Mouse (Mus musculus): ENCODE measurements at regions not wholly inside any gene's neighbourhood (a gene's known extent, or its start where the extent isn't known, plus 50 kb on each side); places are given as distances from the start of the nearest gene placed in this dataset.

DNA sequence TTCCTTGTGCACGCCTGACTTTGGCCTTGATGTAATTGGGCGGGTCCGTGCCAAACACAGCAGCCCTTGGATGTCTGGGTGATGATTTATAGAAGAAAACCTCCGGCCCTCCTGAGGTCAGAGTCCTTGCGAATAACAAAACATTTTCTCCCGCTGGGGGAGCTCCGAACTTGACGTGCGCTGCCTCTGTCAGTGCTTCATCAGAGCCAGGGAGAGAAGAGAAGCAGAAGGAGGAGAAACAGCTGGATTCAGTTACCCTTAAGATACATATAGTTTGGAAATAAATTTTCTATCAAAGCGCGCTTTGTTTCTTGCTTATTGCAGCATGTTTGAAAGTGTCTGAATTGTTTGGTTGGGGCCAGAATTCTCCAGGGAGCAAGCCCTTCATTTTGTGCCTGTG is 225.2 kb upstream of the Myocd start:
- DNase-seq (ENCODE audit: low spot score), result peak; percentile 57

- DNase-seq (ENCODE audit: low spot score), result no peak
Measured at GRCm38 (mm10) chr11:65490426-65490825, 220.6 kb upstream of the Myocd start.

- no peak for DNase-seq (ENCODE audit: low spot score)
Measured at GRCm38 (mm10) chr11:65475821-65476540, 206.2 kb upstream of the Myocd start.

DNA sequence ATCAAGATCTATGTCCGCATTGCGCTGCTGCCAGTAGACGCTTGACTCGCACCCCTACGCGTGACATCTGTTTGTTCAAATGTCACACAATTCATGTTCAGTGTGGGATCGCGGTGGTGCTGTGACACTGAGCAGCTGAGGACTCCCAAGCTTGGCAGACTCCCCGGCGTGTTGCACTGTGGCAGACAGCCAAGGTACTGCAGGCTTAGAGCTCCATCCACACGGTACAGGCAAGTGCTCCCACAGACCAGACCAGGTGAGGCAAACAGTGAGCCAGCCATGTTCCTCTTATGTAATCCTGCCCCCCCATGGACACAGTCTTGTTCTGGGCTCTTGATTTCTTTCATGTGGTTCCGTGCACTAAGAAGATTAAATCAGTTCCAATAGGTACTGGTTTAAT is 205.5 kb upstream of the Myocd start:
- no peak for DNase-seq (ENCODE audit: low spot score)

DNA sequence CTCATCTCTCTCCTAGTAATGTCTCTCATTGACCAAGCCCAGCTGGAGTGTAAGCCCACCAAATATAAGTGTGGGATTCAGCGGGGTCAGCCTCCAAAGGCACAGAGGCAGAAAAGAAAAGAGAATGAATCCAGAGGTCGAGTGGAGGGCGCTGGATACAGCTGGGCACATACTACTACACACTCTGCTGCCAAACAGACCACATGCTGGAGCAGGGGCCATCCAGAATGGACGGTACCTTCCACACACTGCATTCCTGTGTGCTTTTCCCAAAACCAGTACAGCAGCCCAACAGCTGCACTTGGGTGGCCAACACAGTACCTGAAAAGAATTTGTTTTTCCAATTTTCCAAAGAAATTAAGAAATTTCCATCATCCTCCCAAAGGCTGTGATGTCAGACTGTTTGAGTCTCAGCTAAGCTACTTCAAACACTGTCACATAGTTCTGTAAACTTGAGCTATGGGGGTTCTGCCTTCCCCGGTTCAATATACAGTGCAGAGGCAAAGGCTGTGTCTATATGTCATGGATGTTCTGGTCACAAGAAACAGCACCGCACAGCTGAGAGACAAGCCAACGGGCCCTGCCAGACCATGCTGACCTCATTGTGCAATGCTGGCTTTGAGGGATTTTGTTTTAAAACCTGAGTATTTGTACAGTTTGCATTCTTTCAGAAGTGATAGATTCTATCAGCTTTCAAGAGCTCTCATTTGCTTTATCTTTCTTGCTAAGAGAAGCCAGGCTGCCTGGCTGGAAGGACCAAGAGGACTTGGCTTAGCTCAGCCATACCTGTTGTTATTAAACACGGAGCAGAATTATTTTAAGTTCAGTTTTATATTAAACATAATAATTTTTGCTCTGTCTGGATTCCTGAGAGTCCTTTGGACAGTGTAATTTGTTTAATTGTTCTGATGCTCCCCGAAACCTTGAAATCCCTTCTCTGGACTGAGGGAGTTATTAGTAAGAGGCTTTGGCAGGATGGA is 200.3 kb upstream of the Myocd start:
- DNase-seq (ENCODE audit: low spot score), result no peak

DNA sequence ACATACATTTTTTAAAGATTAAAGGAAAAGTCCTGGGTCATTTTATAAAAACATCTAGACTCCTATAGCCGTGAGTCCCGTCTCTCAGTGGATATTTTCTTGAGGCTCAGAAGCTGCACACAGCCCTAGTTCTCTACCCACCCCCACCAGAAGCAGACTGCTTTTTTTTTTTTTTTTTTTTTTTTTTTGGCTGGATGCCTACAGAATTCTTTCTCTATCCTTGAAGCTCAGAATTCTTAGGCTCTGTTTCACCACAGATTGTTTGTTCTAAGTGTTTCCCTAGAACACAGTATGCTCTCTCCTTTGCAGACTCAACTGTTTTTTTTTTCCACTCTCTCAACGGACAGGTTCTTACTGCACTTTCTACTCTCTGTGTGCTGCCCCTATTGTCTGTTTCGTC is 191.3 kb upstream of the Myocd start:
- no peak for DNase-seq (ENCODE audit: low spot score)

DNA sequence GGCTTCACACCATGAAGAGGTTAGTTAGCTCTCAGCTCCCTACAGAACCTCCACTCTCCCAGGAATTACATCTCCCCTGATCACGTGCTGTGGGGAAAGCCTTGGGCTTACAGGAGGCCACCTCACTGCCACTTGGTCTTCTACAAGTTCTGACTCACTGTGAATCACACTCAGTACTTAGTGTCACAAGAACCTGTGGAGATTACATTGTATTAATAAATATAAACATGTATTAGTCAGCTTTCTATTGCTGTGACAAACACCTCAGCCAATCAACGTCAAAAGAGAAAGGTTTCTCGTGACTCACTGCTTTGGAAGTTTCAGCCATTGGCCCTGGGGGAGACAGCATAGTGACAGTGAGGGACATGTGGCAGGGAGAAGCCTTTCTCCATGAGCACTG is 178.6 kb upstream of the Myocd start:
- no peak for DNase-seq (ENCODE audit: low spot score)

- no peak for DNase-seq (ENCODE audit: low spot score)
Measured at GRCm38 (mm10) chr11:65443466-65444024, 173.8 kb upstream of the Myocd start.

GRCm38 (mm10) chr11:65435699-65436161 is 165.9 kb upstream of the Myocd start:
- DNase-seq (ENCODE audit: low spot score), result no peak

DNA sequence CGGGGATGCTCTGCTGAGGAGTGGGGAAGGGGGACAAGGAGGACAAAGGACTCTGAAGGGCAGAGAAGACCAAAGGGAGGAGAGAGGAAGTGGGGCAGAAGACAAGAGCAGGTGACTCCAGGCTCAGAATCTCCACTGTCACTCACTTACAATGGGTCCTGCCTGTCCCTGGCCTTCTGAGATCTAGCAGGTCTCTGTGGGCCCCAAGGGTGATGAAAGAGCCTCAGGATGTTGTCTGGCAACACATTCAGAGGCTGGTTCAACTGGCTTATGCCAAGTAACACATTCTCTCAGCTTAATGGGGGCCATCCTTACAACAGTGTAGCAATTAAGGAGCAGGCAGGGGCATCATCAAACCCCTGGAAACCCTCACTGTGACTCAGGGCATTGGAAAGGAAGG is 152.1 kb upstream of the Myocd start:
- no peak for DNase-seq (ENCODE audit: low spot score)

DNA sequence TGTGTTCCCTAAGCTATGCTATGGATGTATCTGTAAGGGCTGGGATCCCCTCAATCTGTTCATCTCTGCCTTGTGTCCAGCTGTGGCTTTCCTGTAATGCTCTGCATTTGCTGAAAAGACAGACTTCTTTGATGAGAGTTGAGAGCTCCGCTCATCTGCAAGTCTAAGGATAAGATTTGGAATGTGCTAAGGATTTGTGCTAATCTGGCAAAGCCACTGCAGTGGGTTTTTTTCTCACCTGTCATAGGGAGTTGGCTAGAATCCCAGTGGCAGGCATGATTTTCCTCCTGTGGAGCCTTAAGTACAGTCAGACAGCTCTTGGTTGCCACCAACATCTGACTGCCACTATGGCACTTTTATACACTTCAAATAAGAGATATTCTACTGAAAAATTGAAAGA is 138.8 kb upstream of the Myocd start:
- DNase-seq (ENCODE audit: low spot score), result no peak

GRCm38 (mm10) chr11:65402460-65403154 is 132.8 kb upstream of the Myocd start:
- no peak for DNase-seq (ENCODE audit: low spot score)

GRCm38 (mm10) chr11:65389238-65389637 is 119.4 kb upstream of the Myocd start:
- no peak for DNase-seq (ENCODE audit: low spot score)

- peak; percentile 21 for DNase-seq (ENCODE audit: low spot score)
Measured at GRCm38 (mm10) chr11:65386291-65387061, 116.7 kb upstream of the Myocd start.

DNA sequence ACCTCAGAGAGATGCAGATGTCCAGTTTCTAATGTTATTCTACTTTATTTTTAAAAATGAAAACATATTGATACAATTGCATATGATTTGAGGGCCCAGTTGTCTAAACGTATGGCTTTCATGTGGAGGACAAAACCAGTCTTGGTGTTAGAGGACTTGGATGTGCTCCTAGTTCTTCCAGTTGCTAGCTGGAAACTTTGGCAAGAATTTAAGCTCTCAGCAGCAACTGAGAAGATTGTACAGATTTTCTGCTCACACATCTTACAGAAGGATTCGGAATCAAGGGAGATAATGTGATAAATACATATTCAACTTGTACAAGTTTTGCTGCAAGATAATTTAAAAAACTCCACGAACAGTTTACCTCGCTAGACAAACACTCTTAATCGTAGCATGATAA is 105.6 kb upstream of the Myocd start:
- no peak for DNase-seq (ENCODE audit: low spot score)

- DNase-seq (ENCODE audit: low spot score), result no peak
Measured at GRCm38 (mm10) chr11:65373136-65373535, 103.3 kb upstream of the Myocd start.

DNA sequence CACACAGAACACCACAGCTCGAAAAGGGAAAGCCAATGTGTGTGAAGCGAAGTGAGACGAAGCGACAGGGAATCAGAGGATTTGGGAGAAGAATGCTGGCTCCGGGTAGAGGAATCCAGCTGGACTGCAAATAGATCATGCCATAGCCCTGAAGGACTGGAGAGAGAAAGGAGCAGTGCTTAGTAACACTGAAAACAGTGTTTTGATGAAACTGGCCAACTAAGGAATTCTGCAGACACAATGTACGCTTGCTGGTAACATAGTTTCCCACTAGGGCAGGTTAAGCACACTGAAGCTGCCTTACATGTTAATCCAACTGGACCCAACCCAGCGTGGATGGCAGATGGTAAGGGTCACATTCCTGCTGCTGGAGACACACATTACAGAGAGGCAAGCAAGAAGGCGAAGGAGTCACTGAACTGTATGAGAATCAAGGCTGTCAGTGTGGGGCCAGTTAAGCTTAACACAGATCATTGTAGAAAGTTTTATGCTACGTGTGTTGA is 102.6 kb upstream of the Myocd start:
- DNase-seq (ENCODE audit: low spot score), result no peak

- DNase-seq (ENCODE audit: low spot score), result no peak
Measured at GRCm38 (mm10) chr11:65367825-65368224, 98.0 kb upstream of the Myocd start.

GRCm38 (mm10) chr11:65366677-65367370 is 97.0 kb upstream of the Myocd start:
- no peak for DNase-seq (ENCODE audit: low spot score)

GRCm38 (mm10) chr11:65365751-65366559 is 96.2 kb upstream of the Myocd start:
- no peak for DNase-seq (ENCODE audit: low spot score)
